Mouse (Mus musculus) forebrain, embryonic 13.5 days (tissue): ENCODE data around the gene Fblim1. TPM values are rescaled to one million over a fixed set of nuclear protein-coding genes. Genes with fewer than 3 reads are reported as not detected.

Experiments
- ATAC-seq: fragments of 200-750 bp; cut with Nextera tagmentation; 2 replicates; pipeline ENCODE4 v1.8.0; 2017
- H3K27ac ChIP-seq: fragments of 300-500 bp; sonication (generic); 2 replicates; pipeline ENCODE4 v1.5.1; 2015; ENCODE audit warnings: inconsistent platforms, mild to moderate bottlenecking, moderate library complexity
- H3K27me3 ChIP-seq: fragments of 300-500 bp; sonication (generic); 2 replicates; pipeline ENCODE4 v1.6.1; 2015; ENCODE audit warnings: mild to moderate bottlenecking, inconsistent platforms
- H3K36me3 ChIP-seq: fragments of 300-500 bp; sonication (generic); 2 replicates; pipeline ENCODE4 v1.6.1; 2015; ENCODE audit warnings: mild to moderate bottlenecking, inconsistent platforms; ENCODE audit not compliant: poor library complexity, severe bottlenecking
- H3K4me1 ChIP-seq: fragments of 300-500 bp; sonication (generic); 2 replicates; pipeline ENCODE4 v1.6.1; 2015; ENCODE audit warnings: inconsistent platforms
- H3K4me2 ChIP-seq: fragments of 300-500 bp; sonication (generic); 2 replicates; pipeline ENCODE4 v1.6.1; 2015; ENCODE audit warnings: inconsistent platforms, mild to moderate bottlenecking, moderate library complexity
- H3K4me3 ChIP-seq: fragments of 300-500 bp; sonication (generic); 2 replicates; pipeline ENCODE4 v1.5.1; 2015; ENCODE audit warnings: mild to moderate bottlenecking, inconsistent platforms
- H3K9ac ChIP-seq: fragments of 300-500 bp; sonication (generic); 2 replicates; pipeline ENCODE4 v1.6.1; 2015; ENCODE audit warnings: mild to moderate bottlenecking, inconsistent platforms
- H3K9me3 ChIP-seq: fragments of 300-500 bp; sonication (generic); replicated peaks from 2 replicates; pipeline ENCODE4 v1.6.1; 2016; ENCODE audit warnings: inconsistent platforms
- WGBS: fragments of 180-500 bp; shearing (Covaris S2); methylation state at CpG from one replicate; pipeline ENCODE4 v1.1.7; 2015; 5-methylcytosine and 5-hydroxymethylcytosine counted together
- polyA plus RNA-seq: library from polyadenylated mRNA; unstranded; fragments of >200 nt; fragmentation: Nextera tagmentation; extraction: Ambion mirVana; gene quantifications from 2 replicates; pipeline ENCODE4 v1.2.1, GENCODE M21; 2015

The Fblim1 gene
- polyA plus RNA-seq = 11.1 and 13.9 TPM in 2 replicates

DNA sequence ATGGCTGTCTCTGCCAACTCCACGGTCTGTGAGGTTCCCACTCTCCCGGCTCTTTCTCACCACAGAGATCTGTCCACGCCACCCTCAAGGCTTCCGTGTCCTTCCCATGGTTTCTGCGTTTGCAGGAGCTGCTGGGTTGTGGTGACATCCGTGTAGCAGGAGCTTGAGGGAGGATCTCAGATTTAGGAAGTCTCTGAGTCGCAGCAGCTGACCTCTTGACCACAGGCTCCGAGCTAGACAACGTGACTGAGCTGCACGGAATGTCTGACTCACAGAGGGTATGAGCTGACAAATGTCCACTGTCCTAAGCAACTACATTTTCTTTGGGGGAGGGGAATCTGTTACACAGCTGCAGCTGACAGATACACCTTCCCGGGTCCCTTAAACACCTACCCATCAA lies at the start of gene Fblim1:
Gene Fblim1 (minus strand): TSS at position 236 of the 400 bp plus-strand sequence.
- Histone ChIP-seq H3K4me1 (no peaks in the 10 kb centered on the region), H3K4me3 (no peak within 1 kb of the TSS), H3K36me3 (no peaks in the 10 kb centered on the region), H3K9ac (no peak within 1 kb of the TSS), H3K27me3 (peaks cover 13% of the 10 kb centered on the region), H3K27ac (no peak within 1 kb of the TSS), H3K4me2 (no peak within 1 kb of the TSS), H3K9me3 (no peaks in the 10 kb centered on the region)
- 89% methylated on average over 11 of the region's 11 CpGs for WGBS
- no peak for ATAC-seq

DNA sequence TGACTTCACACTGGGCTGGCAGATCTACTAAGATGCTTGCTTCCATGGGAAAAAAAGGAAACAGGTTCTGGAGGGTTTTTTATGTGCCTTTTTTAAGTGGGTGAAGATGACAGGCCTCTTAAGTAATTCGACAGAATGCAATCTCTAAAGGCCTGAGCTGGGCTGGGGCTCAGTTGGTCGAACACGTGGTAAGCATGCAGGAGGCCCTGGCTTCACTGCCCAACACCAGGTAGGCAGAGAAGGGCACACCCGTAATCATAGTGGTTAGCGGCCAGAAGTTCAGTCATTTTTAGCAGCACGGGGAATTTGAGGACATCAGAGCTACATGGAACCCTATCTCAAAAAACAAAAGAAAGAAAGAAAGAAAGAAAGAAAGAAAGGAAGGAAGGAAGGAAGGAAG lies 48.6 kb upstream of the Fblim1 start:
- no peak for ATAC-seq
- 95% methylated on average over 6 of the region's 6 CpGs for WGBS
- no peaks in the 10 kb centered on the region for H3K9me3 ChIP-seq
- H3K27ac ChIP-seq = no peak overlapping the region
- peaks cover 39% of the 10 kb centered on the region for H3K36me3 ChIP-seq
- H3K9ac ChIP-seq = no peak overlapping the region
- no peaks in the 10 kb centered on the region for H3K27me3 ChIP-seq
- no peak overlapping the region for H3K4me3 ChIP-seq
- H3K4me1 ChIP-seq = peaks cover 3% of the 10 kb centered on the region
- no peak overlapping the region for H3K4me2 ChIP-seq

DNA sequence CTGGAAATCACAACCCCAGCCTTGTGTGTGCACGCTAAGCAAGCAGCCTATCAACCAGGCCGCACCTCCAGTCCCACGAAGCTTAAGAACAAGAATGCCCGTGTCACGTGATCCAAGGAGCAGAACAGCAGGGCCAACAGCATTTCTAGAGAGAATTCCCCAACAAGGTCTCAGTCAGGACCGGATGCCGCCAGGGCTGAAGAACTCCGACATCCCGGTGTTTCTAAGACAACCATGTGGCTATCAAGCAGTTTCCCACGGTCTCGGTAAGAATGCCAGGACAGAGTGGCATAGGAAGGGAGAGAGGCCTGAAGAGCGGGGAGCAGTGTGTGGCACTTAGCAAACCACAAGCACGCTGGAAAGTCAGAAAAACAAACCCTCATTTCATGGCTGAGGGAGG lies 47.9 kb upstream of the Fblim1 start:
- Histone ChIP-seq H3K27me3 (no peaks in the 10 kb centered on the region), H3K9ac (no peak overlapping the region), H3K4me3 (no peak overlapping the region), H3K27ac (no peak overlapping the region), H3K36me3 (peaks cover 34% of the 10 kb centered on the region), H3K4me1 (peaks cover 10% of the 10 kb centered on the region), H3K9me3 (no peaks in the 10 kb centered on the region), H3K4me2 (no peak overlapping the region)
- 94% methylated on average over 13 of the region's 13 CpGs for WGBS
- no peak for ATAC-seq

DNA sequence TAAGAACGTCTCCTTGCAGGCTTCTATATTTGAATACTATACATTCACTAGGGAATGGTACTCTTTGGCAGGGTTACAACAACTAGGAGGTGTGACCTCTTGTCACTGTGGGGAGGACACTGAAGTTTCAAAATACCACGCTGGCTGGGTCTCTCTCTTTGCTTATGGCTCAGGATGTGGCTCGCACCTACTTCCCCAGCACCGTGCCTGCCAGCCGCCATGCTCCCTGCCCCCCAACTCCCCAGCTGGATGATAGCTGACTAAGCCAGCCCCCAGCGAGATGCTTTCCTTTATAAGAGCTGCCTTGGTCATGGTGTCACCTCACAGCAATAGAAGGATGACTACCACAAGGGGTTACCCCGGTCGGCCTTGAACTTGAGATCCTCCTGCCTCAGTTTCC lies 47.1 kb upstream of the Fblim1 start:
- WGBS = 93% methylated on average over 8 of the region's 8 CpGs
- no peak for ATAC-seq

DNA sequence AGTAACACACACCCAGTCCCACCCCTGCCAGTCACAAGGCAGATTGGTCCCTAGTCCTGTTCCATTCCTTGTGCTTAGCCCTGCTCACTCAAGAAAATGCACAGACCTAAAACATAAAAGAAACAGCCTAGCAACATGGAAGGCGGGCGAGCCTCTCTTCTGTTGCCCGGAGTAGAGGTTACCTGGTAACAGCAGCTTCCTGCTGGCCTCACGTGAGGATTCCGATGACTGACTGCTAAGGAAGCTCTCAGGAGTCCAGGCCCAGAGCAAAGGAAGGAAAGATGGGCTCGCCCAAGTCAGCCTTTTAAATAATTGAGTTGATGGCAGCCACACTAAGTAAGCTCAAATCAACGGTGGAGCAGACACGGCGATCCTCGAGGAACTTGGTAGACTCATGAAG lies 46.0 kb upstream of the Fblim1 start:
- H3K4me1 ChIP-seq = peaks cover 11% of the 10 kb centered on the region
- peaks cover 31% of the 10 kb centered on the region for H3K36me3 ChIP-seq
- H3K27ac ChIP-seq = no peak overlapping the region
- no peaks in the 10 kb centered on the region for H3K9me3 ChIP-seq
- 87% methylated on average over 10 of the region's 10 CpGs for WGBS
- no peak overlapping the region for H3K4me2 ChIP-seq
- ATAC-seq = no peak
- no peak overlapping the region for H3K4me3 ChIP-seq
- no peaks in the 10 kb centered on the region for H3K27me3 ChIP-seq
- no peak overlapping the region for H3K9ac ChIP-seq

More for the DNA sequence above, 47.1 kb upstream of the Fblim1 start:
- no peak overlapping the region for H3K27ac ChIP-seq
- peaks cover 31% of the 10 kb centered on the region for H3K36me3 ChIP-seq
- H3K4me3 ChIP-seq = no peak overlapping the region
- no peak overlapping the region for H3K4me2 ChIP-seq
- H3K4me1 ChIP-seq = peaks cover 11% of the 10 kb centered on the region
- H3K9ac ChIP-seq = no peak overlapping the region
- H3K9me3 ChIP-seq = no peaks in the 10 kb centered on the region
- H3K27me3 ChIP-seq = no peaks in the 10 kb centered on the region

DNA sequence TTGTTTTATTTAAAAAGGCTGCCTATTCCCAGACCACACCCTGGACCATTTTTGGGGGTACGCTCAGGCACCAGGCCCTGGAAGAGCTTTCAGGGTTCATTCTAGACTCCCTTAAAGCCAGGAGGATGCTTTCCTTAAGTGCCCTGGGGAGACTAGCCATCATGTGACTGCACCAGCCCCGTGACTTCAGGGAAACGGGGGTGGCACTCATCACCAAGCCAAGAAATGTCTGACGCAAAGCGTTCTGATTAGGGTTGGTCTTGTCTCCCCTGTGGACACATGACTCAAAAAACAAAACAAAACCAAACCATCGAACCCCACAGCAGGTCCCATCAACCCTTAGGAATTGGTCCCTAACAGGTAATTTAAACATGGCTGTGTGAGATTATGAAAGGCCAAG lies 45.4 kb upstream of the Fblim1 start:
- no peak overlapping the region for H3K27ac ChIP-seq
- H3K4me1 ChIP-seq = peaks cover 11% of the 10 kb centered on the region
- no peak overlapping the region for H3K9ac ChIP-seq
- no peaks in the 10 kb centered on the region for H3K27me3 ChIP-seq
- no peak overlapping the region for H3K4me2 ChIP-seq
- no peak overlapping the region for H3K4me3 ChIP-seq
- H3K36me3 ChIP-seq = peaks cover 32% of the 10 kb centered on the region
- no peak for ATAC-seq
- WGBS = 91% methylated on average over 6 of the region's 6 CpGs
- H3K9me3 ChIP-seq = no peaks in the 10 kb centered on the region

DNA sequence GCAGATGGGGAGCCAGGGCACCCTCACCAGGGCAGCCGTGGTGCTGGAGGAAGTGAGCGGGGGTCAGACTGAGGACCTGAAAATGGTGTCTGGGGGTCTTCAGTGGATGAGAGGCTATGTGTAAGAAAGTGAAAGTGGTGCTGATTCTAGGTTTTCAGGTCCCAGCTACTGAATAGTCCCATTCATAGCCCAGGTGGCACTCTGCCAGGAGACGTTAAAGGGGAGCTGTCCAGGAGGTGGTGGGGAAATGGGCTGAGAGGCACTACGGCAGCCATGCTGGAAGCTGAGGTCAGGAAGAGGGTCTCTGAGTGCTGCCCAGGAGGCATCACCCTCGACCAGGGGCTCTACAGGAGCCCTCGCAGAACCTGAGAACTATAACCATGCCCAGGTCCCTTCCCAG lies 43.3 kb upstream of the Fblim1 start:
- Histone ChIP-seq H3K9ac (no peak overlapping the region), H3K27ac (peak overlapping the region; percentile 28; the same call in 1 of the 2 replicates), H3K4me3 (no peak overlapping the region), H3K36me3 (peaks cover 24% of the 10 kb centered on the region), H3K4me1 (peaks cover 11% of the 10 kb centered on the region), H3K27me3 (no peaks in the 10 kb centered on the region), H3K9me3 (no peaks in the 10 kb centered on the region), H3K4me2 (peak overlapping the region; percentile 7; the same call in 1 of the 2 replicates)
- WGBS = 55% methylated on average over 6 of the region's 6 CpGs
- ATAC-seq = 0 out of 2 replicates have a peak, but pooled peaks have one; percentile 19

DNA sequence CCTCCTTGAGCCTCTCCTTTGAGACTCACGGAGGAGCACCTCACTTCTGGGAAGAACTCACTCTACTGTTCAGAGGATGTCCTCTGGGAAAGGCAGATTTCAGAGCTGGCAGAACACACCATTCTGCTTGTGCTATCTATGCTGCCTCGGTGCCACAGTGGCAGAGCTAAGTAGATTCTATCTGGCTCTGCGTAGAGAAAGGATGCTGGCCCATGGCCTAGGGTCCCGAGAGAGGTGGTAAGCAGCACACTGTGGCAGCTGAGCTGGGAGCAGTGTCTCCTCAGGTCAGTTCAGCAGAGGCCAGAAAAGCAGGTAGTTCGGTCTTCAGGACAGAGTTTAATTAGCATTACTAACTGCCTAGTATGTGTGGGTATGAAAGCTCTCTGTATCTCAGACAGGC lies 42.4 kb upstream of the Fblim1 start:
- H3K4me3 ChIP-seq = no peak overlapping the region
- no peak overlapping the region for H3K27ac ChIP-seq
- no peaks in the 10 kb centered on the region for H3K27me3 ChIP-seq
- H3K9ac ChIP-seq = no peak overlapping the region
- H3K4me2 ChIP-seq = no peak overlapping the region
- peaks cover 14% of the 10 kb centered on the region for H3K36me3 ChIP-seq
- ATAC-seq = no peak
- peaks cover 20% of the 10 kb centered on the region for H3K4me1 ChIP-seq
- H3K9me3 ChIP-seq = no peaks in the 10 kb centered on the region
- 91% methylated on average over 5 of the region's 5 CpGs for WGBS

DNA sequence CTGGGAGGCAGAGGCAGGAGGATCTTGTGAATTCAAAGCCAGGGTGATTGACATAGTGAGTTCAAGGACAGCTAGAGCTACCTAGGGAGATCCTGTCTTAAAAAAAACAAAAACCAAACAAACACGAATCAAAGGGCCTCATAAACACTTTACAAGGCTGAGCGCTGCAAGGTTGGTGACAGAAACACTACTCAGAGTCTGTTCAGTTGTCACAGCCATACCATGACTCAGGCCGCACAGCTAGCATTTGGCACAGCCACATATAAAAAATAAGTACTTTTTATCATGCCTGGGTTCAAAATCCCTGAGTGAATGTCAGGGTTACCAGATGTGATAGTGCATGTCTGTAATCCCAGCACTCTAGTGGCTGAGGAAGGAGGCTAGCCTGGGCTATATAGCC lies 41.3 kb upstream of the Fblim1 start:
- Histone ChIP-seq H3K9ac (no peak overlapping the region), H3K27ac (no peak overlapping the region), H3K4me3 (no peak overlapping the region), H3K4me1 (peaks cover 24% of the 10 kb centered on the region), H3K4me2 (no peak overlapping the region), H3K27me3 (no peaks in the 10 kb centered on the region), H3K9me3 (no peaks in the 10 kb centered on the region), H3K36me3 (peaks cover 13% of the 10 kb centered on the region)
- no peak for ATAC-seq
- WGBS = 95% methylated on average over 3 of the region's 3 CpGs

DNA sequence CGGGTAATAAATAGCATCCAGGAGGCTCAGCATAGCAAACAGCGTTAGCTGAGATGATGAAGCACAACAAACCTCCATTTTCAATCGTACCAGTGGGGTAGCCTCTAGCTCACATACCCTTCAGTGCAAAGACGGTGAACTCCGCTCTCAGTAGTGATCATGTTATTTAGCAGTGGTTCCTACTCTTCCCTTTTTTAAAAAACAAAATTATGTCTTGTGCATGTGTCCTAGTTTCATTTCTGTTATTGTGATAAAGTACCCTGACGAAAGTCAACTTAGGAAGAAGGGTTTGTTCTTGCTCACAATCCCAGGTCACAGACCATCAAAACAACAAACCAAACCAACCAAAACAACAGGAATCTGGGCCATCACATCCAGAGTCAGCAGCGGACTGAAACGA lies 40.1 kb upstream of the Fblim1 start:
- Histone ChIP-seq H3K27me3 (no peaks in the 10 kb centered on the region), H3K4me3 (no peak overlapping the region), H3K4me2 (no peak overlapping the region), H3K4me1 (peaks cover 24% of the 10 kb centered on the region), H3K9me3 (no peaks in the 10 kb centered on the region), H3K27ac (no peak overlapping the region), H3K9ac (no peak overlapping the region), H3K36me3 (peaks cover 23% of the 10 kb centered on the region)
- no peak for ATAC-seq
- 96% methylated on average over 8 of the region's 8 CpGs for WGBS

DNA sequence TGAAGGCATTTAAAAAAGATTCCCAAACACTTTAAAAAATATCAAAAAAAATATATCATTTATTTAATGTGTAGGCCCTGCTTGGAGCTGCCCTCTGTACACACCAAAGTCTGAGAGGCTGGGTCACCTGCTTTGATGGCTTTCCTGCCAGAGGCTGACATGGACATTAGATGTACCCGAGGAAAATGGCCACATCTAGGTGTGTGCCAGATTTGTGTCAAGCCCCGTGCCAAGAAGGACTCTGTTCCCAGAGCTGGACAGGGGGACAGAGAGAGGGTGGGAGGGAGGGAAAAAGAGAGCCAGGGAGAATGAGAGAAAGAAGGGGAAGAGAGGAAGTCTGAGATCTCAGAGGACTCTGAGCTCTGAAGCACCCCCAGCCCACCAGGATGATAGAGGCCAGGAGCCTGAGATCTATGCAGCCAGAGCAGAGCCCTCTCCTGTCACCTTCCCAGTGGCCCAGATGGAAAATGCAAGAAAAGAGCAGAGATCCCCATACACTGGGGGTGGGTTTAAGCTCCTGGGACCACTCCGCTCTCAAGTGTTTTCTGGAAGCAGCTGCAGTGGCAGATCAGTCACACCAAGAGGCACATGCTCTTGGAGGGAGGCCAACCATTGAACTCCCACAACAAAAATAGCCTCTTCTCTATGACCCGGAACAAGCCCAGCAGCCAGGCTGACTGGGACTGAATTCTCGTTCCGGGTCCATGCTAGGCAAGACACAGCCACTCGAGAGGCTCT lies 37.4 kb upstream of the Fblim1 start:
- no peaks in the 10 kb centered on the region for H3K9me3 ChIP-seq
- WGBS = 39% methylated on average over 7 of the region's 7 CpGs
- no peak overlapping the region for H3K4me2 ChIP-seq
- H3K27ac ChIP-seq = peak overlapping the region; percentile 74
- ATAC-seq = peak; percentile 65
- peaks cover 13% of the 10 kb centered on the region for H3K4me1 ChIP-seq
- no peaks in the 10 kb centered on the region for H3K27me3 ChIP-seq
- H3K9ac ChIP-seq = peak overlapping the region; percentile 30; the same call in 1 of the 2 replicates
- H3K4me3 ChIP-seq = no peak overlapping the region
- peaks cover 45% of the 10 kb centered on the region for H3K36me3 ChIP-seq

DNA sequence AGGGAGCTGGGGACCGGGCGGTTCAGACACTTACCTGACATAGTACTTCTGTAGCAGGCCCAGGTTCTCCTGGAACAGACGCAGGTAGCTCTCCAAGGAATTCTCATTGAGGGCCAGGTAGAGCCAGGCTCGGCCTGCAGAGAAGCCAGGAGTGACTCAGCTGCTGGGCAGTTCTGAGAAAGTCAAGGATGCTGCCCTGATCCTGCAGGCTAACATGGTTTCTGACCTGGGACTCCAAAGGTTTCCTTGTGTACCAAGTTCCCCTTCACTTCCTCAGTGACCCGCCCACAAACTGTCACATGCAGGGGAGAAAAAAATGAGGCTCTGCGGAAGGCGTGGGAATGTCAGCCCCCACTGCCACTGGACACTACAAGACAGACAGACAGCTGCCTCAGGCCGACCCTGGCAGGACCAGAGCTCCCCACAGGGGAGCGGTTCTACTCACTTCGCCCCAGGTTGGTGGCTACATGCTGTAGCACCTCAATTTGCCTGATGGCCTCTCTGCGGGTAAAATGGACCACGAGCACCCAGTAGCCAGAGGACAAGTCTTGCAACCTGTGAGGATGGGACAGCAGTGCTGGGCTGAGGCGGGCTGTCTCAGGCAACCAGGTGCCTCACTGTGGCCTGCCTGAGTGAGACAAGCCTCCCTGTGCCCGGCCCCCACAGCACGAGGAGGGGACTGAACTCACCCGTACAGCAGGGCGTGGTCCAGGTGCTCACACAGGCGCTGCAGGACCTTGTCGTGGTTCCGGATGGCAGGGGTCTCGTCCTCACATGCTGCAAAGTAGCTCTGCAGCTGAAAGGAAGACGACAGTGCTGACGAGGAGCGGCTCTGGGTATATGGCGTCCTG lies 36.3 kb upstream of the Fblim1 start:
- Histone ChIP-seq H3K9ac (no peak overlapping the region), H3K9me3 (no peaks in the 10 kb centered on the region), H3K4me2 (no peak overlapping the region), H3K27ac (no peak overlapping the region), H3K36me3 (peaks cover 54% of the 10 kb centered on the region), H3K27me3 (no peaks in the 10 kb centered on the region), H3K4me1 (peaks cover 13% of the 10 kb centered on the region), H3K4me3 (no peak overlapping the region)
- 91% methylated on average over 25 of the region's 25 CpGs for WGBS
- no peak for ATAC-seq
